Mouse (Mus musculus) limb, embryonic 13.5 days (tissue): ENCODE data around the gene Acot7. TPM values are rescaled to one million over a fixed set of nuclear protein-coding genes. Genes with fewer than 3 reads are reported as not detected.

Experiments
- ATAC-seq: fragments of 200-750 bp; cut with Nextera tagmentation; 2 replicates; pipeline ENCODE4 v1.8.0; 2017; ENCODE audit warnings: low read depth, moderate number of reproducible peaks, moderate TSS enrichment; ENCODE audit not compliant: low FRiP score
- H3K27ac ChIP-seq: fragments of 300-500 bp; sonication (generic); 2 replicates; pipeline ENCODE4 v1.5.1; 2015; ENCODE audit warnings: inconsistent platforms, mild to moderate bottlenecking, moderate library complexity
- H3K27me3 ChIP-seq: fragments of 300-500 bp; sonication (generic); 2 replicates; pipeline ENCODE4 v1.6.1; 2015; ENCODE audit warnings: mild to moderate bottlenecking, inconsistent platforms
- H3K36me3 ChIP-seq: fragments of 300-500 bp; sonication (generic); 2 replicates; pipeline ENCODE4 v1.6.1; 2015; ENCODE audit warnings: inconsistent platforms, mild to moderate bottlenecking, moderate library complexity
- H3K4me1 ChIP-seq: fragments of 300-500 bp; sonication (generic); 2 replicates; pipeline ENCODE4 v1.6.1; 2015; ENCODE audit warnings: inconsistent platforms
- H3K4me2 ChIP-seq: fragments of 300-500 bp; sonication (generic); replicated peaks from 2 replicates; pipeline ENCODE4 v1.6.1; 2015; ENCODE audit warnings: inconsistent platforms, mild to moderate bottlenecking, moderate library complexity
- H3K4me3 ChIP-seq: fragments of 300-500 bp; sonication (generic); 2 replicates; pipeline ENCODE4 v1.5.1; 2015; ENCODE audit warnings: moderate library complexity, mild to moderate bottlenecking, inconsistent platforms
- H3K9ac ChIP-seq: fragments of 300-500 bp; sonication (generic); 2 replicates; pipeline ENCODE4 v1.6.1; 2015; ENCODE audit warnings: mild to moderate bottlenecking, inconsistent platforms
- H3K9me3 ChIP-seq: fragments of 300-500 bp; sonication (generic); 2 replicates; pipeline ENCODE4 v1.6.1; 2016; ENCODE audit warnings: inconsistent platforms
- WGBS: fragments of 180-500 bp; shearing (Covaris S2); methylation state at CpG from one replicate; pipeline ENCODE4 v1.1.7; 2015; 5-methylcytosine and 5-hydroxymethylcytosine counted together
- polyA plus RNA-seq: library from polyadenylated mRNA; unstranded; fragments of >200 nt; fragmentation: Nextera tagmentation; extraction: Ambion mirVana; gene quantifications from 2 replicates; pipeline ENCODE4 v1.2.1, GENCODE M21; 2015

Gene Acot7
- polyA plus RNA-seq, 1 experiment from 2014 or later, result 53.2 TPM

DNA sequence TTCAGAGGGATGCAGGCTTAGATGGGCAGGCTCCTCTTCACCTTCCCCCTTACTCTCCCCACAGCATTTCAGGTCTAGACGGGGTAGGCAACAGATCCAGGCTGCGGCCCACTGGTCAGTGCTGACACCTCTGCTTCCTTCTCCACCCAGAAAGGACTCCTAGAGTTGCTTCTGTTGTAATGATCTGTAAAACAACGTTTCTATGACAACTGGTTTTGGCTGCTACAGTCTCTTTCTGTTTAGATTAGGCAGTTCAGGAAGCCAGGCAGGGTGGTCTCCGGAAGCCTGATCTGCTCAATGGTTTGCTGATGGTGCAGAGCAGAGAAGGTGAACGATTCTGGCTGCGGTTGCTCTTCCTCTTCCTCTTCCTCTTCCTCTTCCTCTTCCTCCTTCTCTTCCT is 23.6 kb downstream of the Acot7 start:
- Histone ChIP-seq H3K9me3 (no peaks in the 10 kb centered on the region), H3K27me3 (no peaks in the 10 kb centered on the region), H3K4me2 (no peak overlapping the region), H3K4me3 (no peak overlapping the region), H3K9ac (no peak overlapping the region), H3K27ac (no peak overlapping the region), H3K36me3 (no peaks in the 10 kb centered on the region), H3K4me1 (peaks cover 23% of the 10 kb centered on the region)
- WGBS, result 75% methylated on average over 6 of the region's 6 CpGs
- ATAC-seq, result no peak

DNA sequence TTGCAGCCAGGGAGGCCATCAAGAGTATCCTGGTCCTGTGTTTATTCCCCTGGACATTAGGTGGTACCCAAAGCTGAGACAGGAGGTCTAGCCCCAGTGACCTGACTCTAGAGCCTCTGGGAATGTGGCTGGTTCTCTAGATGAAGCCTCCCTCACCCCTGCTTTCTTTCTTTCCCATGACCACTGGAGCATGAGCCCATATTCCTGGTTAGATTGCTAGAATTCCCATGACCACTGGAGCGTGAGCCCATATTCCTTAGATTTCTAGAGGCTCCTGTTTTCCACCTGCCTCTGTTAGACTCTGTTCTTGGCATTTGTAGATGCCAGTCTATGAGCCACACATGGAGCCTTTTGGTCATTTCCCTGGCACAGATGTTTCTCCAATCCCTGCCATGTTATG is 24.5 kb downstream of the Acot7 start:
- Histone ChIP-seq H3K9ac (no peak overlapping the region), H3K4me1 (peaks cover 28% of the 10 kb centered on the region), H3K9me3 (no peaks in the 10 kb centered on the region), H3K27me3 (no peaks in the 10 kb centered on the region), H3K36me3 (no peaks in the 10 kb centered on the region), H3K4me3 (no peak overlapping the region), H3K4me2 (no peak overlapping the region), H3K27ac (no peak overlapping the region)
- ATAC-seq, result no peak
- 90% methylated on average over 1 of the region's 1 CpGs for WGBS

DNA sequence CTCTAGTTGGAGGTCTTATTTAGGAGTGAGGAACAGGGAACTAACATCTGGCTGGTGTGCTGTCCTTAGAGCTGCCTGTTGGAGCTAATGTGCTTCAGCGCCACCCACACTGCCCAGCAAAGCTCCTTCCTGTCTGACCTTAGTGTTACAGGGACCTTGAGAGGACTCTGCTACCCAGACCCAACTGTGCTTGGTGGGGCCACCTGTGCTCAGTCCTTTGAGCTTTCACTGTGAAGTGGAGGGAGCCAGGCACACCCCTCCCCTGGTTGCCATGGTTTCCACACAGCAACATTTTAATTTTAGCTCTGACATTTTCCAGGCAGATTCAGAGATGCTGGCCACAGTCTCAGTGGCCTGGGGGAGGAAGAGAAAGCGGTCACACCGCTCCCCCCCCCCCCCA is 25.0 kb downstream of the Acot7 start:
- H3K4me3 ChIP-seq, result no peak overlapping the region
- H3K36me3 ChIP-seq, result no peaks in the 10 kb centered on the region
- H3K9ac ChIP-seq, result no peak overlapping the region
- peaks cover 28% of the 10 kb centered on the region for H3K4me1 ChIP-seq
- no peak overlapping the region for H3K4me2 ChIP-seq
- no peaks in the 10 kb centered on the region for H3K27me3 ChIP-seq
- no peaks in the 10 kb centered on the region for H3K9me3 ChIP-seq
- WGBS, result 76% methylated on average over 3 of the region's 3 CpGs
- no peak for ATAC-seq
- H3K27ac ChIP-seq, result no peak overlapping the region

DNA sequence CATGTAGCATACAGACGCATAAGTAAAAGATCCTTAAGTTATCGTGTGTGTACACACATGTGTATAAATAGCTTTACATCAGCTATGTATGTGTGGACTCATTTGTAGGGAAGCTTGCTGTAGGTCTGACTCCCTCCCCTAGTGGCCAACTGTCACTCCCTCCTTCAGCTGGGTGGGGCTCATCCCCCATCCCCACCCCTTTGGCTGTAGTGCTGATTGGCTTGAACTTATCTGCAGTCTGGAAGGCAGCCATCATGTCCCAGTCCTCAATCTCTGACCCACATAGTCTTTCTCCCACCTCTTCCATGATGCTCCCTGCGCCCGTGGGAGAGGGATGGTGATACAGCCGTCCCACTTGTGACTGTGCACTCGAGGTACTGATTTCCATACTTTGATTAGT is 26.7 kb downstream of the Acot7 start:
- H3K4me3 ChIP-seq, result no peak overlapping the region
- H3K36me3 ChIP-seq, result no peaks in the 10 kb centered on the region
- no peak overlapping the region for H3K4me2 ChIP-seq
- no peak overlapping the region for H3K27ac ChIP-seq
- no peaks in the 10 kb centered on the region for H3K27me3 ChIP-seq
- ATAC-seq, result no peak
- 88% methylated on average over 6 of the region's 6 CpGs for WGBS
- peaks cover 28% of the 10 kb centered on the region for H3K4me1 ChIP-seq
- no peaks in the 10 kb centered on the region for H3K9me3 ChIP-seq
- H3K9ac ChIP-seq, result no peak overlapping the region

DNA sequence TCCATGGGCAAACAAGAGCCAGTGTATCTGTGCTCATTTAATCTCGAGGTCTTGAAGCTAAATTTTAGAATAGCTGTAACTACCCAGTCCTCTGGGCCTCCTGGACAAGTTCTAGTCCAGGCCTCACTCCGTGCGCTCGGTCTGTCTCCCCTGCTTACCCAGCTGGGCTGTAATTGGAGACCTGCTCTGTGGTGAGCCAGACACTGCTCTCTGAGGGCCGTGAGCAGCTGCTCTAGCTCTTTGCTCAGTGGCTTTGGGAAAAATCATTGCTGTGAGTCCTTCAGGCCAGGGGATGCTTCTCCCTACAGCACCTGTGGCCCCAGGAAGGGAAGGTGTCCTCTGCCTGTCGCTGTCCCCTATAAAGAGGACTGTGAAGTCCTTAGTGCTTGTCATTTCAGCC is 28.3 kb downstream of the Acot7 start:
- Histone ChIP-seq H3K9ac (peak overlapping the region; percentile 4; the same call in 1 of the 2 replicates), H3K4me1 (peaks cover 28% of the 10 kb centered on the region), H3K4me2 (no peak overlapping the region), H3K27me3 (no peaks in the 10 kb centered on the region), H3K27ac (no peak overlapping the region), H3K4me3 (no peak overlapping the region), H3K9me3 (no peaks in the 10 kb centered on the region), H3K36me3 (no peaks in the 10 kb centered on the region)
- WGBS, result 29% methylated on average over 6 of the region's 6 CpGs
- ATAC-seq, result peak; percentile 66; the same call in 1 of the 2 replicates

DNA sequence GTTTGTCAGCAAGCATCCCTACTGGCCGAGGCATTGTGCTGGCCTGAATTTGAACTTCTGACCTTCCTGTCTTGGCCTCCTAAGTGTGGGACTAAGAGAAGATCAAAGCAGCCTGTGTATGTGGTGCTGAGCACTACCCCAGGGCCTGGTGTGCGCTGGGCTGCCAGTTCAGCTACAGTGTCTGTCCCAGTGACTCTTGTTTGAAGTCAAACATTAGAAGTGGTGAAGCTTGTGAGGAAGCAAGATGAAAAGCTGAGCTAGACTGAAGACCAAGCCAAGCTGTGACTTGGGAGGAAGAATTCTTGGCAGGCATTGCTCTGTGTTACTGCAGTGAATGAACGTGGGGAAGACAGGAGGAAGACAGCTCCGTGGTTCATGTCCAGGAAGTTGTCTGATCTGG is 31.7 kb downstream of the Acot7 start:
- no peaks in the 10 kb centered on the region for H3K9me3 ChIP-seq
- no peak overlapping the region for H3K4me3 ChIP-seq
- no peak overlapping the region for H3K9ac ChIP-seq
- 36% methylated on average over 4 of the region's 4 CpGs for WGBS
- no peaks in the 10 kb centered on the region for H3K27me3 ChIP-seq
- H3K27ac ChIP-seq, result no peak overlapping the region
- H3K36me3 ChIP-seq, result no peaks in the 10 kb centered on the region
- no peak overlapping the region for H3K4me2 ChIP-seq
- no peak for ATAC-seq
- H3K4me1 ChIP-seq, result peaks cover 14% of the 10 kb centered on the region

DNA sequence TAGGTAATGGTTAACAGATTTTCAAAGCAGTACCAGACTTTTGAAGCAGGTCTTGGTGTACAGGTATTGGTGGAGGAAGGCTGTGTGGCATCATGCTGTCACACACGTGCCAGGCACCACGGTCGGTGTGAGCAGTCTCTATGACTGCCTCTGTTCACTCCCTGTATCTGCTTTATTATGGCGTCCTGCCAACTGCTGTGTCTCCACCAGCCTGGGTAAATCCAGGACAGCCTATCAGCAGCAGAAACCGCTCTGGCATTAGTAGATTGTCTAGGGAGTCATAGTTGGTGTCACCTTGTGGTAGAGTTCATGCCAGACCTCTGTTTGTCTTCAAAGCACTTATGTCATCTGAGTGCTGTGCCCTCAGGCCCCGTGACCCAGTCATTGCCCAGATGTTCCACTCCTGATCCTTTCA is 34.2 kb downstream of the Acot7 start:
- Histone ChIP-seq H3K9me3 (no peaks in the 10 kb centered on the region), H3K36me3 (no peaks in the 10 kb centered on the region), H3K4me1 (no peaks in the 10 kb centered on the region; the same call in 1 of the 2 replicates), H3K9ac (no peak overlapping the region), H3K27me3 (no peaks in the 10 kb centered on the region), H3K4me2 (no peak overlapping the region), H3K4me3 (no peak overlapping the region), H3K27ac (no peak overlapping the region)
- ATAC-seq, result no peak
- WGBS, result 77% methylated on average over 6 of the region's 6 CpGs

DNA sequence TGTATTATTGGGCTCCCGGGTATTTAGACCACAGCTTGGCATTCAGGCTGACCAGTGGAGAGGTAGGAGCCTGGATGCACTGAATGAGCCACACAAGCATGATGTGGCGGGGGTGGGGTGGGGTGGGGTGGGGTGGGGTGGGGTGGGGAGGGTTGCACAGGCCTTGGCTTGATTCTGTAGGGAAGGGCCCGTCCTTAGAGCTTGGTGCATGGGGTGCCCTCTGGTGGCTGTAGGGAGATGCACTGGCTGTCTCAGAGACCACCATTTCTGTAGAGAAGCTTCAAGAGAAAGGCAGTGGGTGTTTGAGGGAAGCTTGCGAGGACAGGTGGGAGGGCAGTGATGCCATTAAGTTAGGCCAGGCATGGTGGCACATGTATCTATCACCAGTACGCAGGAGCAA is 34.6 kb downstream of the Acot7 start:
- H3K4me3 ChIP-seq, result no peak overlapping the region
- no peak for ATAC-seq
- H3K4me2 ChIP-seq, result no peak overlapping the region
- H3K9me3 ChIP-seq, result no peaks in the 10 kb centered on the region
- no peaks in the 10 kb centered on the region for H3K27me3 ChIP-seq
- no peaks in the 10 kb centered on the region for H3K36me3 ChIP-seq
- no peak overlapping the region for H3K9ac ChIP-seq
- WGBS, result 36% methylated on average over 5 of the region's 5 CpGs
- H3K4me1 ChIP-seq, result no peaks in the 10 kb centered on the region; the same call in 1 of the 2 replicates
- H3K27ac ChIP-seq, result no peak overlapping the region

DNA sequence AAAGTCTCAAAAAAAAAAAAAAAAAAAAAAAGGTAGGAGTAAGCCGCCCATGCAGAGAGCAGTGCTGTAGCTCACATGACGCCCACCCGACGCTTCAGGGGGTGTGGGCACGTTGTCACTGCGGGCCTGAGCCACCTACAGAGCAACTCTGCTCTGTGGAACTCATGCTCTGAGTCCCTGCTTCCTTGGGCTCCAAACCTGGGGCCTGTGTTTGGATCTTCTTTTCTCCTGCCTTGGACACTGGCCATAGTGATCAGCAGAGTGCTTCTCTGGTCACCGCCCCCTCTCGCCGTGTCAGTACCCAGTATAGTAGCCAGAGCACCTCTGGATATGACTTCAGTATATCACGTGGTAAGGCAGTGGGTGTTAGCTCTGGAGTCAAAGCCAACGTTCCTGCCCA is 35.0 kb downstream of the Acot7 start:
- WGBS, result 64% methylated on average over 11 of the region's 11 CpGs

DNA sequence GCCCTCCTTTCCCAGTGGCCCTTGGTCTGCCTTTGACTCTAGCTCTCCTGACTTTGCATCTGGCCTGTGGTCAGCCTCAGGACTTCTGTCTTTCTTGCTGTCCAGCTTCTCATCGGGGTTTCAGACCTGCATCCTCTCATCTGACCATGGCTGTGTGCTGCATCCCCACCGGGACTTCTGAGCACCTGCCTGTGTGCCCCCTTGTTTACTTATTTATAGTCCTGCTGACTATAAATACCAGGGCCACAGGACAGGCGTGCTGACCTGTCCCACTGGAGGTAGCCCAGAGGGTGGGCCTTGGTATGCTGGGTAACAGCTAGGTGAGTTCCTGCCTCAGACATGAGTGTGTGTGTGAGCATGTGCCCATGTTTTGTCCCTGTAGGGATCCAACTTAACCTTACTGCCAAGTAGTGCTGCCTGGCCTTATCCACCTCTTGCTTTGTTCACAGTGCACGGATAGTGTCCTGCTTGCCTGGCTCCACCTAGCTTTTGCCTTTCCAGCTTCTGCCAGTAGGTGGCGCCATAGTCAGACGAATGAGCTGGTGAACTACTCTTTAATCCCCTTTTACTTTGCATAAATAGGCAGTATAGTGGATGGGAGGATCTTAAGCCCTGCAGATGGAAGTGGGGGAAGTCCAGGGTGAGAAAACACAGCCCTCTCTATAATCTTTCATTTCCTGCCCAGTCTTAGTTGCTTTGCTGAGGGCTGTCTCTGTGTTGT is 36.0 kb downstream of the Acot7 start:
- no peaks in the 10 kb centered on the region; the same call in 1 of the 2 replicates for H3K4me1 ChIP-seq
- no peak overlapping the region for H3K4me2 ChIP-seq
- no peak overlapping the region for H3K4me3 ChIP-seq
- ATAC-seq, result peak; percentile 72
- no peak overlapping the region for H3K27ac ChIP-seq
- H3K9ac ChIP-seq, result no peak overlapping the region
- no peaks in the 10 kb centered on the region for H3K36me3 ChIP-seq
- H3K9me3 ChIP-seq, result no peaks in the 10 kb centered on the region
- 29% methylated on average over 6 of the region's 6 CpGs for WGBS
- H3K27me3 ChIP-seq, result no peaks in the 10 kb centered on the region

More for the DNA sequence above, 35.0 kb downstream of the Acot7 start:
- no peak overlapping the region for H3K4me2 ChIP-seq
- H3K4me1 ChIP-seq, result no peaks in the 10 kb centered on the region; the same call in 1 of the 2 replicates
- H3K9ac ChIP-seq, result no peak overlapping the region
- no peak overlapping the region for H3K4me3 ChIP-seq
- H3K36me3 ChIP-seq, result no peaks in the 10 kb centered on the region
- no peaks in the 10 kb centered on the region for H3K27me3 ChIP-seq
- no peak for ATAC-seq
- H3K9me3 ChIP-seq, result no peaks in the 10 kb centered on the region
- no peak overlapping the region for H3K27ac ChIP-seq

DNA sequence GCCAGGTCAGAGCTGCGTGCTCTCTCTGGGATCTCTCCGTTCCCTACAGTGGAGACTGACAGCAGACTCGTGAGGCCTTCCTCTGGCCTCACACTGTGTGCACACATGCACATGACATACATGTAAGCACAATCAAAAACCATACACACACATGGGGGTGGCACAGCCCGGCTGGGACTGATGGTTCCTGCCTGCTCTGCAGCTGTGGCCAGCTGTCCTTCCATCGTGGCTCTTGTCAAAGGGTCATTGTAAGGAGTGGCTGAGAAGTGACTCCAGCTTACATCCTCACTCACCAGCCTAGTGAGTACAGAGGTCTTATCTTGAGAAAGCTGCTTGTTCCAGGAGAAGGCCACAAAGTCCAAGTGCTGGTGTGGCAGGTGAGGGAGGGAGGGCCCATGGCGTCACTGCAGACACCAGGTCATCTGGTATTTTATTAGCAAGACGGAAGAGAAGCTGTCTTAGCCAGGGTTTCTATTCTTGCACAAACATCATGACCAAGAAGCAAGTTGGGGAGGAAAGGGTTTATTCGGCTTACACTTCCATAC is 37.0 kb downstream of the Acot7 start:
- H3K4me2 ChIP-seq, result no peak overlapping the region
- 78% methylated on average over 8 of the region's 8 CpGs for WGBS

DNA sequence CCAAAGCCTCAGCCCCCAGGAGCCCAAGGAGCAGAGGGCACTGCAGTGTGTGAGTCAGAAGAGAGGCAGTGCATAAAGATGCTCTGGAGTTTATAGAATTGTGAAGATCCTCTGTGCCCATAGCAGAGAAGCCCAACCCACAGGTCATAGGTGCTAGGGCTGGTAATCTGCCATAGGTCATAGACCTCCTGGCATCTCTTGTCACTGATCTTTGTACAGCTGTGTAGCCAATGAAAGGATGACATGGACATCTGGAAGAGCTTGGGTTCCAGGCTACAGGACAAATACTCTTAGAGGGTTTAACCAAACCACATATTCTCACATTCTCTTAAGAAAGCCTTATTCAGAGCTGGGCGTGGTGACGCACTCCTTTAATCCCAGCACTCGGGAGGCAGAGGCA is 41.7 kb downstream of the Acot7 start:
- WGBS, result 94% methylated on average over 3 of the region's 3 CpGs
- H3K4me3 ChIP-seq, result no peak overlapping the region
- H3K4me1 ChIP-seq, result peaks cover 16% of the 10 kb centered on the region
- ATAC-seq, result no peak
- H3K9me3 ChIP-seq, result no peaks in the 10 kb centered on the region
- no peaks in the 10 kb centered on the region for H3K27me3 ChIP-seq
- no peaks in the 10 kb centered on the region for H3K36me3 ChIP-seq
- H3K4me2 ChIP-seq, result no peak overlapping the region
- H3K9ac ChIP-seq, result no peak overlapping the region
- H3K27ac ChIP-seq, result no peak overlapping the region

More for the DNA sequence above, 37.0 kb downstream of the Acot7 start:
- ATAC-seq, result no peak
- Histone ChIP-seq H3K27me3 (no peaks in the 10 kb centered on the region), H3K4me1 (no peaks in the 10 kb centered on the region; the same call in 1 of the 2 replicates), H3K36me3 (no peaks in the 10 kb centered on the region), H3K4me3 (no peak overlapping the region), H3K27ac (no peak overlapping the region), H3K9me3 (no peaks in the 10 kb centered on the region), H3K9ac (no peak overlapping the region)
